Mouse (Mus musculus): ENCODE results near the gene Map7d3. TPM values are rescaled to one million over a fixed set of nuclear protein-coding genes. Genes with fewer than 3 reads are reported as not detected.

Map7d3 gene
- 0.50 TPM for polyA plus RNA-seq (2014; fragmentation: Illumina TruSeq; extraction: RNeasy Lipid Tissue Mini Kit (QIAGEN cat#74804); ENCODE audit: low read depth, low replicate concordance)

GRCm38 (mm10) chrX:56821765-56822603 lies at the start of gene Map7d3:
Gene Map7d3, minus strand, starts transcription at chrX:56822326.

GRCm38 (mm10) chrX:56869863-56870262 lies 47.7 kb upstream of the Map7d3 start, which contains the start of gene Adgrg4:
Gene Adgrg4, plus strand, starts transcription at chrX:56870163.

Other genes with a start within 250 kb of the Map7d3 start
- 36.9 TPM for gene Mmgt1, start 224.3 kb downstream of the Map7d3 start, polyA plus RNA-seq (2014; fragmentation: Illumina TruSeq; extraction: RNeasy Lipid Tissue Mini Kit (QIAGEN cat#74804); ENCODE audit: low read depth, low replicate concordance)
- gene Slc9a6, start 212.6 kb downstream of the Map7d3 start, polyA plus RNA-seq (2014; fragmentation: Illumina TruSeq; extraction: RNeasy Lipid Tissue Mini Kit (QIAGEN cat#74804); ENCODE audit: low read depth, low replicate concordance) = 20.9 TPM
- gene Fhl1, start 90.5 kb downstream of the Map7d3 start, polyA plus RNA-seq (2014; fragmentation: Illumina TruSeq; extraction: RNeasy Lipid Tissue Mini Kit (QIAGEN cat#74804); ENCODE audit: low read depth, low replicate concordance) = 139 TPM
- not detected for gene Adgrg4, start 47.8 kb upstream of the Map7d3 start, polyA plus RNA-seq (2014; fragmentation: Illumina TruSeq; extraction: RNeasy Lipid Tissue Mini Kit (QIAGEN cat#74804); ENCODE audit: low read depth, low replicate concordance)
- not detected for gene Brs3, start 220.7 kb upstream of the Map7d3 start, polyA plus RNA-seq (2014; fragmentation: Illumina TruSeq; extraction: RNeasy Lipid Tissue Mini Kit (QIAGEN cat#74804); ENCODE audit: low read depth, low replicate concordance)
- 72.2 TPM for gene Htatsf1, start 231.3 kb upstream of the Map7d3 start, polyA plus RNA-seq (2014; fragmentation: Illumina TruSeq; extraction: RNeasy Lipid Tissue Mini Kit (QIAGEN cat#74804); ENCODE audit: low read depth, low replicate concordance)